Mouse (Mus musculus): ENCODE results near the gene Fgf3.
"Not testable (repeated sequence)": the region's sequence is repeated elsewhere in the genome, so short reads cannot be mapped to it uniquely, and the experiment has no call there.

Gene Fgf3

GRCm38 (mm10) chr7:144857826-144858342, 20.0 kb downstream of the Fgf3 start:
- DNase-seq (ENCODE audit: low read depth, low spot score) = no peak

- no peak for DNase-seq (ENCODE audit: low read depth, low spot score)
Measured at GRCm38 (mm10) chr7:144858702-144859101, 20.8 kb downstream of the Fgf3 start.

GRCm38 (mm10) chr7:144861056-144861768, 23.3 kb downstream of the Fgf3 start:
- no peak for DNase-seq (ENCODE audit: low read depth, low spot score)

- no peak for DNase-seq (ENCODE audit: low read depth, low spot score)
Measured at GRCm38 (mm10) chr7:144861769-144862070, 23.8 kb downstream of the Fgf3 start.

GRCm38 (mm10) chr7:144862126-144862525, 24.2 kb downstream of the Fgf3 start:
- no peak for DNase-seq (ENCODE audit: low read depth, low spot score)

- no peak for DNase-seq (ENCODE audit: low read depth, low spot score)
Measured at GRCm38 (mm10) chr7:144862712-144863111, 24.8 kb downstream of the Fgf3 start.

GRCm38 (mm10) chr7:144863196-144863595, 25.3 kb downstream of the Fgf3 start:
- no peak for DNase-seq (ENCODE audit: low read depth, low spot score)

GRCm38 (mm10) chr7:144864160-144864670, 26.3 kb downstream of the Fgf3 start:
- DNase-seq (ENCODE audit: low read depth, low spot score) = no peak

GRCm38 (mm10) chr7:144867161-144867560, 29.3 kb downstream of the Fgf3 start:
- no peak for DNase-seq (ENCODE audit: low read depth, low spot score)

GRCm38 (mm10) chr7:144867602-144868001, 29.7 kb downstream of the Fgf3 start:
- DNase-seq (ENCODE audit: low read depth, low spot score) = no peak

- no peak for DNase-seq (ENCODE audit: low read depth, low spot score)
Measured at GRCm38 (mm10) chr7:144872420-144872819, 34.5 kb downstream of the Fgf3 start.

GRCm38 (mm10) chr7:144873160-144873559, 35.3 kb downstream of the Fgf3 start:
- no peak for DNase-seq (ENCODE audit: low read depth, low spot score)

- no peak for DNase-seq (ENCODE audit: low read depth, low spot score)
Measured at GRCm38 (mm10) chr7:144874226-144874625, 36.3 kb downstream of the Fgf3 start.

- DNase-seq (ENCODE audit: low read depth, low spot score) = no peak
Measured at GRCm38 (mm10) chr7:144878401-144878800, 40.5 kb downstream of the Fgf3 start.

- no peak for DNase-seq (ENCODE audit: low read depth, low spot score)
Measured at GRCm38 (mm10) chr7:144883106-144883505, 45.2 kb downstream of the Fgf3 start.

- no peak for DNase-seq (ENCODE audit: low read depth, low spot score)
Measured at GRCm38 (mm10) chr7:144887672-144888071, 49.8 kb downstream of the Fgf3 start.

GRCm38 (mm10) chr7:144888564-144889299, 50.8 kb downstream of the Fgf3 start:
- DNase-seq (ENCODE audit: low read depth, low spot score) = no peak

- DNase-seq (ENCODE audit: low read depth, low spot score) = not testable (repeated sequence)
Measured at GRCm38 (mm10) chr7:144890661-144891060, 52.8 kb downstream of the Fgf3 start.

- DNase-seq (ENCODE audit: low read depth, low spot score) = no peak
Measured at GRCm38 (mm10) chr7:144891863-144892262, 54.0 kb downstream of the Fgf3 start.

- DNase-seq (ENCODE audit: low read depth, low spot score) = no peak
Measured at GRCm38 (mm10) chr7:144892322-144892721, 54.4 kb downstream of the Fgf3 start.
